Mouse (Mus musculus) cerebellum, adult 11-12 months (tissue): ENCODE measurements around the gene Gm21983.

Source experiments
- DNase-seq: peaks from one replicate; pipeline ENCODE4 v3.0.0; 2022

The Gm21983 gene

DNA sequence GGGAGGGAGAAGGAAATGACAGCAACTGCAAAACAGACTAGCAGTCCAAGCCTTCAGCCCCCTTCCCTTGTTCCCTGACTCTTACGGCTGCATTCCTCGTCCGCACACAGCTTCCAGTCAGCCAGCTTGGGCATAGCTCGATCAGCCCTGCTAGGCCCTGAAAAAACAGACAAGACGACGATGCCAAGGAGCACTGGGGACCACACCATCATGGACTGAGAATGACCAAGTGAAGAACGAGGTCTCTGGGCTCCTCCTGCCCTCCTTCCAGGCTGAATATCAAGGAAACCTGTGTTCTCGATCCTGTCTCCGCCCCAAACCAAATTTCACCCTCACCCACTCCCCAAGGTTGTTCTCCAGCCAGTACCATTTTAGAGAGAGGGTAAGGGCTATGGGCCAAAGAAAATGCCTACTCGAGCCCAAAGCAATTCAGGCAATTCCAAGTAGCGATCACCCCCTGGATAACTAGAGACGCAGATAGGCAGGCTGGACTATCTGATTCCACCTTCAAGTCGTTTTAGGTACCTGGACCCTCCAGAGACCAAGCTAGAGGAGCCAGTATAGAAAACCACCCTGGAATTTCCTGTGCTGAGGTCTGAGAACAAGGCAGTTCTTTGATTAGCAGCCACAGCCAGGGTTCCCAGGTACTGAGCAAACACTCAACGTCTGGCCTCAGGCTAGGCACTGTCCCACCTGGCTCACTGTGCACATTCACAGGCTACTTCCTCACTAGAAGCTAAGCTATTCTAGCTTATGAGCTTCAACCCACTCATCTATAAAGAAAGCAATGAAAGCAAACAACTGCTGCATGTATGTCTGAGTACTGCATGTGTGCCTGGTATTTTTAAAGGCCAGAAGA, at the start of gene Gm21983, which contains the start of gene Mia:
TSS of gene Gm21983 (minus strand) at position 250 of the 859 bp plus-strand sequence.
TSS of gene Mia (minus strand) at position 321 of the 859 bp plus-strand sequence.
- peak; percentile 33 for DNase-seq

- DNase-seq = peak; percentile 48
Observed at GRCm38 (mm10) chr7:27228865-27229264, 48.0 kb upstream of the Gm21983 start.

DNA sequence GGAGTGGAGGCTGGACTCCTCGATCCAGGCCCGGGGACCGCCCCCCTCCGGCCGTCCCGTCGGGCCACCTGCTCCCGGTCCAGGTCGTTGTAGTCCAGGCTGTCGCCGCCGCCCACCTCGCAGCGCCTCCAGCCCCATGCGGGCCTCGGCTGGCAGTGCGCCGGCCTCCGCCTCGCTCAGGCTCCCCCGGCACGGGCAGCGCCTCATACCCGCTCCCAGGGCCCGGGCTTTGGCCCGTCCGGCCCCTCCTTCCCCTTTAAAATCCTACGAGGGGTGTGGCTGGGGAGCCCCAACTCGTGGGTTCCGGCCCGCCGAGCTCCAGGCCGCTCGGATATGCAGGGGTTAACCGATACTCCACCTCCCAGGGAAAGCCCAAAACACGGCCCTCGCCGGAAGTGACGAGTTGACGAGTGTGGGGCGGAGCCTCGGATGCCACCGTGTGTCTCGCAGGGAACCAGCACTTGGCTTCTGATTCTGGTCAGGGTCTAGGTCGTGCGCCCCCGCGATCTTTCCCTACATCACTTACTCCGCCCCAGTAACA, 47.5 kb upstream of the Gm21983 start, which contains the start of gene Itpkc:
TSS of gene Itpkc (minus strand) at position 381 of the 541 bp plus-strand sequence.
- peak; percentile 89 for DNase-seq

DNA sequence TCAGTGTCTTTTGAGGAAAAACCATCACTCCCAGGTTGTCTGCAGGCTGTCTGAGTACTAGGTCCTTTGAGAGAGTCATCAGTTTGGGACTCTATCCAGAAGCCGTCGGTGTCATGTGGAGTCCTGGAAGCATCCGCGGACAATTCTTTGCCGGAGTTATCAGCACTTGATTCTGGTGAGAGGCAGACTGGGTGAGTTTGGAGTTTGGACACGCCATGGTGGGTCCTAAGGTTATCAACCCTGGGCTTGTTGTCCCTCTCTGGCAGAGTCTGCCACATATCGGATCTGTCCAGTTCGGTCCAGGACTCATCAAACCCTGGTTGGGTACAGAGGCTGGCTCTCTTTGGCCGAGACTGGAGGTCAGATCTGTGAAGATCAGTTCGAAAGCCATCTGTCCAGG, 46.8 kb upstream of the Gm21983 start:
- peak; percentile 69 for DNase-seq

- peak; percentile 63 for DNase-seq
Observed at GRCm38 (mm10) chr7:27227276-27227675, 46.4 kb upstream of the Gm21983 start.

- peak; percentile 50 for DNase-seq
Observed at GRCm38 (mm10) chr7:27224877-27225575, 44.1 kb upstream of the Gm21983 start.

DNA sequence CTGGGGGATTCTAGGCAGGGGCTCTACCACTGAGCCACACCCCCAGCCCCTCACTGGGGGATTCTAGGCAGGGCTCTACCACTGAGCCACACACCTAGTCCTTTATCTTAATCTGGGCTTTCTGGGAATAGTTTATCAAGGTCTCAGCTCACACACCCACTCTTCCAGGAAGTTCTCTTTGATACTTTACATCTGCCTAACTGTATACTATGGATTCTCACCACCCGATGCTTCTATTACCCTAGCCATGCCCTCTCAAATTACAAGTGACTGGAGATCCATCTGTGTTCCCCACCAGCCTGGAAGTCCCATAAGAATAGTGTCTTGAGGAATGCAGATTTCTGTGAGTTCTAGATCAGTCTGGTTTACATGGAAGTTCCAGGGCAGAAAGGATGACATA, 41.7 kb upstream of the Gm21983 start:
- no peak for DNase-seq

- no peak for DNase-seq
Observed at GRCm38 (mm10) chr7:27221939-27222338, 41.1 kb upstream of the Gm21983 start.

GRCm38 (mm10) chr7:27219937-27220336, 39.1 kb upstream of the Gm21983 start:
- no peak for DNase-seq

GRCm38 (mm10) chr7:27218586-27218985, 37.7 kb upstream of the Gm21983 start:
- peak; percentile 72 for DNase-seq

GRCm38 (mm10) chr7:27212626-27213025, 31.7 kb upstream of the Gm21983 start:
- DNase-seq = no peak

DNA sequence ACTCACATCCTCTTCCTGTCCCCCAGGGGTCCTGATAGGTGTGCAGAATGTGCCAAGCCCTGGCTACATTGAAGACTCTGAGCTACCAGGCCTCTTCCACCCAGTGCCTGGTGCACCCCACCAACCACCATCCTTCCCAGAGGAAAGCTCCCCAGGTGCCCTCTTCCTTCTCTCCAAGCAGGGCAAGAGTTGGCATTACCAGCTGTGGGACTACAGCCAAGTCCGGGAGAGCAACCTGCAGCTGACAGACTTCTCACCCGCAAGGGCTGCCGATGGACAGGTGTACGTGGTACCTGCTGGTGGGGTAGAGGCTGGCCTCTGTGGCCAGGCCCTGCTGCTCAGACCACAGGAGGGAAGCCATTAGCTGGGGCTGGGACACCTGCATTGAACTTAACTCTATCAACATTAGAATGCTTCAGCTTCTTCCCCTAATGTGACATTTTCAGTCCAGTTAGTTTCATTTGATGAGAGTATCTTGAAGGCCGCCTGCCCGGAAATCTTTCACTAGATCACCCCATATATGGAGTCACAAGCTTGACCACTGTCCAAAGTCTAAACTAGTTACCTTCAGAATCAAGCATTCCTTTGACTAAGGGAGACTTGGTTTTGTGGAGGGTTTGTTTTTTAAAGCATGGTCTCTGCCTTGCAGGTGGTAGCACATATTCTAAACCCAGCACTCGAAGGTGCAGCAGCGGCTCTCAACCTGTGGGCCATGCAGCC, 23.0 kb upstream of the Gm21983 start:
- peak; percentile 64 for DNase-seq

GRCm38 (mm10) chr7:27198779-27199178, 17.9 kb upstream of the Gm21983 start:
- DNase-seq = no peak

- no peak for DNase-seq
Observed at GRCm38 (mm10) chr7:27198355-27198754, 17.5 kb upstream of the Gm21983 start.

DNA sequence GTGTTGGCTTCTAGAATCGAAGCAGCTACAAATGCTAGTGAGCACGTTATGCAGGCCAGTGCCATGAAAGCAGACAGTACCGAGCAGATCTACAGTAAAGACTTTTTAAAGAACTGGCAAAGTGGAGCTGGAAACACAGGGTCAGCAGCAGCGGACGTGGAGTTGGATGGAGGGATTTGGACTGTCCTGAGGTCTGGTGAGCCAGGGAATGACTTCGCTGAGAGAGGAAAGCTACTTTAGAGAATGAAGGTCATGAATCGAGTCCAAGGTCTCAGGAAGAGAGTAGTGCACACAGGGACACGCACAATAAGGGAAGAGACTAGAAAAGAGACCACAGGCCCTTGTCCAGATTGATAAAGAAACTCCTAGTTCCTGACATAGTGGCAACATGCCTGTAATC, 16.7 kb upstream of the Gm21983 start:
- DNase-seq = no peak

- DNase-seq = no peak
Observed at GRCm38 (mm10) chr7:27197136-27197535, 16.2 kb upstream of the Gm21983 start.

DNA sequence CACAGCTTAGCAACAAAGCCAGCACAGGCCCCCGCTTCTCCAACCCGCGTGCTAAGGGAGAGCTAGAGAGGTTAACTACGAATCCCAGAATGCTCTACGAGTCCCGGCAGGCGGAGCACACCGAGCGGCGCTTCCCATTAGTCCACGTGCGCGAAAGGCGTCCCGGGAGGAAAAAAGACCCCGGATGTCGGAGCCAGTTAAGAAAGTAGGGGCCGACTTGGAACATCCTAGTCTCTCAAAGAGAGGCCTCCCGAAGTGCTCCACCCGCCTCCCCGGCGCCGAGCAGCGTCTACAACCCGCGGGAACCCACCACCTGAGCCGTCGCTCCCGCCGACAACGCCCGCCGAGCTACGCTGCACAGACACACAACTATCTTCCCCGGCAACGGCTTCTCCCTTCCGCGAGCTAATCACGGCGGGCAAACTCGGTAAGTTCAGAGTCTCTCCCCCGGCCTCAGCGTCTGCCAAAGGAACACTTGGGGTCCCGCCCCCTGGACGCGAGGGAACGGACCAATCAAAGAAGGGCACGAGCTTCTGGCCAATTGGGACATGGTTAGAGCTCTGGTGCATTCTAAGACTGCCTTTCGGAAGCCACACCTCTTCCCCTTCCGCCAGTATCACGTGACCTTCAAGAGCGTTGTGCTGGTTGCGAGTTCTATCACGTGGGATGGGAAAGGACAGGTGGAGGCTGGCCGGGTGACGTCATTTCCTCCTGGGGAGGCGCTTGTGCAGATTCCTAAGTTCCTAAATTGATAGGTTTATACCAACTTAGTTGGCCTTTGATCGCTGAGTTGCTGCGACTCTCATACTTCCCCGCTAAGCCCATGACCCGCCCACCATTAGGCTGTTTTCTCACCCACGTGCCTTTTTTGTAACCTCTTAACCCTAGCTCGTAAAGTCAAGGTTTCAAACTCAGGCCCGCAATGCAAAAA, 15.1 kb upstream of the Gm21983 start, which contains the start of the genes BC024978 and Snrpa:
TSS of gene BC024978 (plus strand) at position 101 of the 931 bp plus-strand sequence.
TSS of gene Snrpa (minus strand) at position 591 of the 931 bp plus-strand sequence.
- DNase-seq = peak; percentile 99

DNA sequence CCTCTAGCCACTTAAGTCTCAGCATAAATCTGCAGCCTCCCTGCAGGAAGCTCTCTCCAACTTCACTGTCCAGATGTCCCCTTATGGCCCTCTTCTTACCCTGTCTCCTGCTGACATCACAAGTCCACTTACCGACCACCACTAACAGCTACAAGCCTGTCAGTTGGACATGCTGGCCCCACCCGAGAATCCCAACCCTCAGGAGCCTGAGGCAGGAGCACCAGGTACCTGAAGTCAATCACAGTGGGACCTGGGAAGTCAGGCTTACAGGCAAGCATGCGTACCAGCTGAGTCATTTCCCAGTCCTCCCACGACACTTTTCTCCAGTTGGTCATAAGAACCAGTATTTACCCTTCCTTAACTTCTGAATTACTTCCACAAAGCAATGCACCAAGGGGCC, 12.8 kb upstream of the Gm21983 start:
- DNase-seq = no peak

- no peak for DNase-seq
Observed at GRCm38 (mm10) chr7:27192434-27192833, 11.5 kb upstream of the Gm21983 start.

GRCm38 (mm10) chr7:27189271-27189931, 8.5 kb upstream of the Gm21983 start:
- no peak for DNase-seq

GRCm38 (mm10) chr7:27185986-27186385, 5.1 kb upstream of the Gm21983 start:
- DNase-seq = no peak
